Mouse (Mus musculus) bone marrow, adult 2 months (tissue): ENCODE measurements around the gene Psmd13.

ENCODE experiments used
- CTCF ChIP-seq: fragments of 200-500 bp; IDR thresholded peaks from 2 replicates; pipeline ENCODE4 v1.5.1; 2011; ENCODE audit warnings: low read length, control low read depth; ENCODE audit not compliant: control insufficient read depth, insufficient read depth
- POLR2A ChIP-seq: fragments of 200-500 bp; IDR thresholded peaks from 2 replicates; pipeline ENCODE4 v1.6.1; 2011; ENCODE audit warnings: low read depth, mild to moderate bottlenecking, control low read depth, low read length, borderline replicate concordance; ENCODE audit not compliant: control insufficient read depth

- no peak for TF ChIP-seq CTCF
- no peak for TF ChIP-seq POLR2A
Measured at GRCm38 (mm10) chr7:140894031-140894430, 12.3 kb downstream of the Psmd13 start.
